Mouse (Mus musculus): Measurements from ENCODE around the gene Sorbs1. TPM values are rescaled to one million over a fixed set of nuclear protein-coding genes. Genes with fewer than 3 reads are reported as not detected.

Gene Sorbs1
- polyA plus RNA-seq, 1 experiment: 111 TPM

GRCm38 (mm10) chr19:40333081-40333480 lies 180.5 kb downstream of the Sorbs1 start:
- no peak overlapping the region for H3K4me3 ChIP-seq (ENCODE audit: insufficient read depth, low read length)
- no peak overlapping the region for H3K27ac ChIP-seq (ENCODE audit: insufficient read depth, low read length)
- no peaks in the 10 kb centered on the region for H3K4me1 ChIP-seq (ENCODE audit: control insufficient read depth, insufficient read depth, low read length)
- TF ChIP-seq POLR2A (IDR thresholded peaks at IDR 0.05; ENCODE audit: low read depth, low read length) (no peak), CTCF (IDR thresholded peaks at IDR 0.05; ENCODE audit: borderline replicate concordance, insufficient read depth, low read length) (no peak)

- H3K4me1 ChIP-seq (ENCODE audit: control insufficient read depth, insufficient read depth, low read length): no peaks in the 10 kb centered on the region
- no peak overlapping the region for H3K27ac ChIP-seq (ENCODE audit: insufficient read depth, low read length)
- no peak overlapping the region for H3K4me3 ChIP-seq (ENCODE audit: insufficient read depth, low read length)
- TF ChIP-seq POLR2A (IDR thresholded peaks at IDR 0.05; ENCODE audit: low read depth, low read length) (no peak), CTCF (IDR thresholded peaks at IDR 0.05; ENCODE audit: borderline replicate concordance, insufficient read depth, low read length) (no peak)
Measured at GRCm38 (mm10) chr19:40332303-40332702, 181.3 kb downstream of the Sorbs1 start.

GRCm38 (mm10) chr19:40331846-40332245 lies 181.7 kb downstream of the Sorbs1 start:
- Histone ChIP-seq H3K27ac (ENCODE audit: insufficient read depth, low read length) (no peak overlapping the region), H3K4me3 (ENCODE audit: insufficient read depth, low read length) (no peak overlapping the region), H3K4me1 (ENCODE audit: control insufficient read depth, insufficient read depth, low read length) (no peaks in the 10 kb centered on the region)
- TF ChIP-seq CTCF (IDR thresholded peaks at IDR 0.05; ENCODE audit: borderline replicate concordance, insufficient read depth, low read length): no peak
- TF ChIP-seq POLR2A (IDR thresholded peaks at IDR 0.05; ENCODE audit: low read depth, low read length): no peak

DNA sequence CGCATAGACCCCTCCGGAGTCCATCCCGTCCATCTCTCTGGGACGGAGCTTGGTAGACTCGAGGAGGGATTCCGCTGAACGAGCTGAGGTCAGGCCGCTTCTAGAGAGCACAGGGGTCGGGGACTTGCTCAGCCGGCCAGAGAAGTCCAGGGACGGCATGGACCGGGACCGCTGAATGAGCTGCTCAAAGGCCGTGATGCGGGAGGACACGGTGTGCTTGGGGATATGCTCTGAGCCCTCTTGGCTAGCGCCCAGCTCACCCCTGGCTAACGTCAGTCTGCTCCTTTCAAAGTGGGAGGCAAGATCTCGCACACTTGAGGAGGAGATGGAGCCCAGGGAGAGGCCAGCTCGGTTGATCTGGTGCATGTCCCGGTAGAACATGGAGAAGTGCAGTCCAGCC lies 187.5 kb downstream of the Sorbs1 start:
- Histone ChIP-seq H3K27ac (ENCODE audit: insufficient read depth, low read length) (no peak overlapping the region), H3K4me3 (ENCODE audit: insufficient read depth, low read length) (no peak overlapping the region), H3K4me1 (ENCODE audit: control insufficient read depth, insufficient read depth, low read length) (no peaks in the 10 kb centered on the region)
- no peak for TF ChIP-seq CTCF (IDR thresholded peaks at IDR 0.05; ENCODE audit: borderline replicate concordance, insufficient read depth, low read length)
- no peak for TF ChIP-seq POLR2A (IDR thresholded peaks at IDR 0.05; ENCODE audit: low read depth, low read length)

DNA sequence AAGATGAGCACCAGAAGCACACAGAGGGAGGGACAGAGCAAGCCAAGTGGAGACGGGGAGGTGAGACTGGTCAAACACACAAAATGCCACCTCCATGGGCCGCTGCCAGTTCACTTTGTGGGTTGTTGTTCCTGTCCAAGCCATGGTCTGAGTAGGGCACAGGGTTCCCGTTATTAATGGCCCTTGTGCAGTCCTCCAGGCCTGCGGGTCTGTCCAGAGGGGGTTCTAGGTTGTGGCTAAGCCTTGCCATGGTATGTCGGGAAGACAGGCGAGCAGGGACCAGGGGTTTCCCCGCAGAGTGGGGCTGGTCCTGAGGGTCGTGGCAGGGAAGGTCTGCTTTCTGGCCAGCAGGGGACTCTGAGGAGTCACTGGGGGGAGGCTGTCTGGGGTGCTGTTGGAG lies 188.2 kb downstream of the Sorbs1 start:
- TF ChIP-seq CTCF (IDR thresholded peaks at IDR 0.05; ENCODE audit: borderline replicate concordance, insufficient read depth, low read length) (no peak), POLR2A (IDR thresholded peaks at IDR 0.05; ENCODE audit: low read depth, low read length) (no peak)
- Histone ChIP-seq H3K27ac (ENCODE audit: insufficient read depth, low read length) (no peak overlapping the region), H3K4me3 (ENCODE audit: insufficient read depth, low read length) (no peak overlapping the region), H3K4me1 (ENCODE audit: control insufficient read depth, insufficient read depth, low read length) (no peaks in the 10 kb centered on the region)

GRCm38 (mm10) chr19:40322226-40322625 lies 191.4 kb downstream of the Sorbs1 start:
- no peak for TF ChIP-seq POLR2A (IDR thresholded peaks at IDR 0.05; ENCODE audit: low read depth, low read length)
- TF ChIP-seq CTCF (IDR thresholded peaks at IDR 0.05; ENCODE audit: borderline replicate concordance, insufficient read depth, low read length): no peak
- Histone ChIP-seq H3K27ac (ENCODE audit: insufficient read depth, low read length) (no peak overlapping the region), H3K4me1 (ENCODE audit: control insufficient read depth, insufficient read depth, low read length) (no peaks in the 10 kb centered on the region), H3K4me3 (ENCODE audit: insufficient read depth, low read length) (no peak overlapping the region)

- H3K4me3 ChIP-seq (ENCODE audit: insufficient read depth, low read length): no peak overlapping the region
- H3K27ac ChIP-seq (ENCODE audit: insufficient read depth, low read length): no peak overlapping the region
- TF ChIP-seq POLR2A (IDR thresholded peaks at IDR 0.05; ENCODE audit: low read depth, low read length) (no peak), CTCF (IDR thresholded peaks at IDR 0.05; ENCODE audit: borderline replicate concordance, insufficient read depth, low read length) (no peak)
- H3K4me1 ChIP-seq (ENCODE audit: control insufficient read depth, insufficient read depth, low read length): no peaks in the 10 kb centered on the region
Measured at GRCm38 (mm10) chr19:40319199-40319598, 194.4 kb downstream of the Sorbs1 start.

DNA sequence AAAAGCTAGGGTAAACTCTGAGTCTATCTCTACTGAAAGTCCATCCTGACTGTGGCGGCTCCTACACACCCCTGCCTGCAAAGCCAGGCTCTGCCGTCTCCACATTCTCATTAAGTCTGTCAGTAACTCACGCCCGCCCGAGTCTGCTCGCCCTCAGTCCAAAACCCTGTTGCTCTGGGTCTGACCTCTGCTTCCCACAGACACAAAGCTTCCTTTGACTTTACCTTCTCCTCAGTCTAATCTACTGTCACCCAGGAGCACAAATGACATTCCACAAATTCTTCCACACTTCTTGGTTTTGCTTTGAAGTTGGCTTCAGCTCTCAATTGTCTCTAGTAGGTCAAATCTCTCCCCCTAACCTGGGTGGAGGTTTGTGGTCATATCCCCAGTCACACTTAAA lies 195.1 kb downstream of the Sorbs1 start:
- TF ChIP-seq POLR2A (IDR thresholded peaks at IDR 0.05; ENCODE audit: low read depth, low read length) (no peak), CTCF (IDR thresholded peaks at IDR 0.05; ENCODE audit: borderline replicate concordance, insufficient read depth, low read length) (no peak)
- Histone ChIP-seq H3K27ac (ENCODE audit: insufficient read depth, low read length) (no peak overlapping the region), H3K4me3 (ENCODE audit: insufficient read depth, low read length) (no peak overlapping the region), H3K4me1 (ENCODE audit: control insufficient read depth, insufficient read depth, low read length) (no peaks in the 10 kb centered on the region)

- Histone ChIP-seq H3K4me3 (ENCODE audit: insufficient read depth, low read length) (no peak overlapping the region), H3K27ac (ENCODE audit: insufficient read depth, low read length) (no peak overlapping the region)
- TF ChIP-seq POLR2A (IDR thresholded peaks at IDR 0.05; ENCODE audit: low read depth, low read length) (no peak), CTCF (IDR thresholded peaks at IDR 0.05; ENCODE audit: borderline replicate concordance, insufficient read depth, low read length) (no peak)
Measured at GRCm38 (mm10) chr19:40317001-40317400, 196.6 kb downstream of the Sorbs1 start.

DNA sequence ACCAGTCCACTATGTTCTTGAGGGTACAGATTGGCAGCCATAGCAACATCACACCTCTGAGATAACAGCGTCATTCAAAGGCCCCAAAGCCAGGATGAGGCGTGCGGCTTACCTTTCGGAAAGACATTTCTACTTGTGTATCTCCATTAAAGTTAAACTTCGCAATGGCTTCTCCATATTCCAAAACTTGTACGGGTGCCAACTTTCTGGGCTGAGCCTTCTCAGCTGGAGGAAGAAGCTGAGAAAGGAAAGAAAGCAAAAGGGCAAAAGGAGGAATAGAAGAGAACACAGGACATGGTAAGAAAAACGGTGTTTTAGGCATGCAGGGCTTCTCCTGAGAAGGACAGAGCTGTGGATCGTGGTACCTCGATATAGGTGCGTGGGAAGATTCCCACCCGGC lies 199.3 kb downstream of the Sorbs1 start:
- Histone ChIP-seq H3K4me1 (ENCODE audit: control insufficient read depth, insufficient read depth, low read length) (no peaks in the 10 kb centered on the region), H3K27ac (ENCODE audit: insufficient read depth, low read length) (no peak overlapping the region), H3K4me3 (ENCODE audit: insufficient read depth, low read length) (no peak overlapping the region)
- TF ChIP-seq CTCF (IDR thresholded peaks at IDR 0.05; ENCODE audit: borderline replicate concordance, insufficient read depth, low read length) (no peak), POLR2A (IDR thresholded peaks at IDR 0.05; ENCODE audit: low read depth, low read length) (no peak)

More at GRCm38 (mm10) chr19:40317001-40317400, 196.6 kb downstream of the Sorbs1 start:
- H3K4me1 ChIP-seq (ENCODE audit: control insufficient read depth, insufficient read depth, low read length): no peaks in the 10 kb centered on the region

DNA sequence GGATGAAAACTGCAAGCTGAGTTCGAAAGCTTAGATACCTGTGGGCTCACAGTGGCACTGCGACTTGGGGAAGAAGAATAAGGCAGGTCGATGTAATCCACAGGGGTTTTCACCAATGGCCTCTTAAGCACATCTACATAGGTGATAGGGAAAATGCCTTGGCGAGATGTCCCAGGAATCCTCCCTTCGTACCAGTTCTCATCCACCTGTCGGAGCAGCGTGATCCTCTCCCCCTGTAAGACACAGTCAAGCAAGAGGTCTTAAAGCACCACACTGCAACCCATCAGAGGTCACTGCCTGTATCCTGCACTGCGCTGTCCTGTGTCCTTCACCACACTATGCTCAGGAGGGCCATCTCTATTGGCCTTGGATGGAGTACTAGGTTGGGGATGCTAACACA lies 201.9 kb downstream of the Sorbs1 start:
- no peak for TF ChIP-seq CTCF (IDR thresholded peaks at IDR 0.05; ENCODE audit: borderline replicate concordance, insufficient read depth, low read length)
- no peak for TF ChIP-seq POLR2A (IDR thresholded peaks at IDR 0.05; ENCODE audit: low read depth, low read length)
- Histone ChIP-seq H3K4me1 (ENCODE audit: control insufficient read depth, insufficient read depth, low read length) (no peaks in the 10 kb centered on the region), H3K4me3 (ENCODE audit: insufficient read depth, low read length) (no peak overlapping the region), H3K27ac (ENCODE audit: insufficient read depth, low read length) (no peak overlapping the region)

Data from embryonic fibroblast, embryonic 13.5 days (primary cell).